9 mouse cellular contexts compared by ENCODE assay signal in genomic region chr3:108938691-108939090, GRCm38 (mm10).
"Had no signal": no experiment of that assay in that cellular context is flagged by ENCODE, and none has a peak within 500 bp of the region (broad histone marks: within the 10 kb centered on the region; RNA-seq: fewer than 3 reads in every experiment).

No protein-coding gene starts in this region.

- DNase-seq: gastrocnemius, adult 2 months; gastrocnemius, postnatal 10 days; gastrocnemius, postnatal 25 days; heart, postnatal 10 days; heart, postnatal 4 days; kidney, postnatal 25 days; kidney, postnatal 4 days; liver; liver, embryonic 13.5 days had no signal
